Mouse (Mus musculus) adrenal gland, adult (tissue): ENCODE measurements around the gene Cdc42se2.

ENCODE experiments used
- DNase-seq, 2 experiments: peaks; one replicate each; pipeline ENCODE4 v3.0.0; 2022 to 2023; ENCODE audit warnings: low spot score in 1 of 2; ENCODE audit not compliant: inconsistent age in 2 of 2

Cdc42se2 gene

GRCm38 (mm10) chr11:54787488-54788474 lies at the start of gene Cdc42se2:
Gene Cdc42se2, minus strand, starts transcription at chr11:54787675.
- DNase-seq = peak; percentile 97 to 99

GRCm38 (mm10) chr11:54836106-54836505 lies 48.6 kb upstream of the Cdc42se2 start:
- DNase-seq = peak in 1 of 2 experiments; percentile 42

- DNase-seq = no peak
Measured at GRCm38 (mm10) chr11:54834596-54834995, 47.1 kb upstream of the Cdc42se2 start.

- no peak for DNase-seq
Measured at GRCm38 (mm10) chr11:54833833-54834232, 46.4 kb upstream of the Cdc42se2 start.

GRCm38 (mm10) chr11:54826819-54827218 lies 39.3 kb upstream of the Cdc42se2 start:
- no peak for DNase-seq

- no peak for DNase-seq
Measured at GRCm38 (mm10) chr11:54825774-54826173, 38.3 kb upstream of the Cdc42se2 start.

GRCm38 (mm10) chr11:54823467-54823866 lies 36.0 kb upstream of the Cdc42se2 start:
- DNase-seq = no peak

- peak; percentile 29 to 55 for DNase-seq
Measured at GRCm38 (mm10) chr11:54819489-54819888, 32.0 kb upstream of the Cdc42se2 start.

- no peak for DNase-seq
Measured at GRCm38 (mm10) chr11:54817449-54817848, 30.0 kb upstream of the Cdc42se2 start.

GRCm38 (mm10) chr11:54815659-54816058 lies 28.2 kb upstream of the Cdc42se2 start:
- no peak for DNase-seq

GRCm38 (mm10) chr11:54812812-54813516 lies 25.5 kb upstream of the Cdc42se2 start:
- no peak for DNase-seq

- no peak for DNase-seq
Measured at GRCm38 (mm10) chr11:54812314-54812713, 24.8 kb upstream of the Cdc42se2 start.

GRCm38 (mm10) chr11:54811054-54811453 lies 23.6 kb upstream of the Cdc42se2 start:
- no peak for DNase-seq

- no peak for DNase-seq
Measured at GRCm38 (mm10) chr11:54809582-54809981, 22.1 kb upstream of the Cdc42se2 start.

- DNase-seq = no peak
Measured at GRCm38 (mm10) chr11:54808177-54808576, 20.7 kb upstream of the Cdc42se2 start.

GRCm38 (mm10) chr11:54807669-54808068 lies 20.2 kb upstream of the Cdc42se2 start:
- DNase-seq = no peak

- no peak for DNase-seq
Measured at GRCm38 (mm10) chr11:54806891-54807290, 19.4 kb upstream of the Cdc42se2 start.

GRCm38 (mm10) chr11:54805196-54805595 lies 17.7 kb upstream of the Cdc42se2 start:
- DNase-seq = peak in 1 of 2 experiments; percentile 55

GRCm38 (mm10) chr11:54802621-54803020 lies 15.1 kb upstream of the Cdc42se2 start:
- no peak for DNase-seq

- DNase-seq = peak; percentile 50 to 76
Measured at GRCm38 (mm10) chr11:54801791-54802558, 14.5 kb upstream of the Cdc42se2 start.

- no peak for DNase-seq
Measured at GRCm38 (mm10) chr11:54796551-54796950, 9.1 kb upstream of the Cdc42se2 start.
